Mouse (Mus musculus): ENCODE results near the gene Cat.

Cat gene

DNA sequence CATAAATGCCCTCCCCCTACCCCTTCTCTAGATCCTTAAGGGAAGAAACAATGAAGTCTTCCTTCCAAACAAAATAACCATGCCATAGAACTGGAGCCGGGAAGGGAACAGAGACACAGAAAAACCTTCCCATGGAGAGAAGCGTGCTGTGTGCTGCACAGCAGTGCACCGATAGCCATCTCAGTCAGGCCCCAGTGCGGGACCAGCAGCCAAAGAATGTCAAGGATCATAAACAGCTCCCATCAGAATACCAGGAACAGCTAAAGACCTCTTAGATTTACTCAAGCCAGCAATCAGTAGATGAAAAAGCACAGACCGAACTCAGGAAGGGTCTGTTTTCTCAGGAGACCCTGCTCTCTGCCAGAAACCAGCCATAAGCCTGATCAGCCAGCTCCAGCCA lies 48.4 kb downstream of the Cat start:
- no peak for DNase-seq (ENCODE audit: low spot score)

DNA sequence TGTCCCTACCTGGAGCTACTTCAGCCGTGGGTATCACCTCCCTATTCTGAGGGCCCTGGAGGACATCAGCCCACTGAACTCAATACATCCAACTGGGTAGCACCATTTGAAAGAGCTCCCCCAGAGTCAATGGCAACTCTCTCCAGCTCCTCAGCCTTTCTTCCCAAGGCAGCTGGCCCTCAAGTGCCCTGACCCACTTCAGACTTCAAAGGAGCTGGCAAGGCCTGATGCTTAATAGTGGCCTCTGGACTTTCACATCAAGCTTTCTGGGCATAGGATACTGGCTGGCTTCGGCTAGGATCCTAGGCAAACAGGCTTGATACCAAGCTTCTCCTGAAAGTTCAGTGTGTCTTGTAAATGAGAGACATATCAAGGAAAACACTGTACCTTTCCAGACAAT lies 49.9 kb downstream of the Cat start:
- no peak for DNase-seq (ENCODE audit: low spot score)

DNA sequence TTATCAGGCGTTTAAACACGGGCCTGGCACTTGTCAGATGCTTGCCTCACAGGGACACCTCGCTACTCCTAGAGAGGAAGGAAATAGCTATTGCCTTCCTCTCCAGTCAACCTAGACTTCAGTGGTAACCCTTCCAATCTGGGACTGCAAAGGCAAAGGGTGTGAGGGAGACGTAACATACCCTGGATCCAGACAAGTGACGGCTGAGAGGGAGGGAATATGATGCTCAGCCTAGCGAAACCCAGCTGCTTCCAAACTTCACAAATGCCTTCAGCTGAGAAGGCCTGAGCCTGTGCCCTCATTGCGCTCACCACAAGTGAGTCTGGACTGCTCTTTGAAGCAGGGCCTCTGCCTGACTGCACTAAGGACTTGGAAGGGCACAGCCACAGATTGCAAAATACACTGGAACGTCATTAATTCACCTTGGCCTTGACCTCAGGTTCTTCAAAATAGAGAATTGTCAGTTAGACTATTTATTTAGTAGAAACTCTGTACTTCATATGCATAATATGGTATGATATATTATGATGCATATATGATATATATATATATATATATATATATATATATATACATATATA lies 52.2 kb downstream of the Cat start:
- no peak for DNase-seq (ENCODE audit: low spot score)

DNA sequence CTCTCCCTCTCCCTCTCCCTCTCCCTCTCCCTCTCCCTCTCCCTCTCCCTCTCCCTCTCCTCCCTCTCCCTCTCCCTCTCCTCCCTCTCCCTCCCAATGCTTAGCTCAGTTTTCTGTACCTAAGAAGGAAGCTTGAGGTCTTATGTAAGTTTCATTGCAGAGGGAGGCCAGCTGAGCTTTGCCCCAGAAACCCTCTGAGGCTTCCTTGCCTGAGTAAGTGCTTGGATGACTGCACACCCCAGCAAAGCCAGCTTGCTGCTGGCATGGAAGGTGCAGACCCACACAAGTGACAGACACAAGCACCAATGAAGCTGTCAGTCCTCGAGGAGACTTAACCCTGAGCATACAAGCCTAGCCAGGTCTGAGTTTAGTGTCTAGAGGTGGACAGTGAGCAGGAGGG lies 54.2 kb downstream of the Cat start:
- no peak for DNase-seq (ENCODE audit: low spot score)

DNA sequence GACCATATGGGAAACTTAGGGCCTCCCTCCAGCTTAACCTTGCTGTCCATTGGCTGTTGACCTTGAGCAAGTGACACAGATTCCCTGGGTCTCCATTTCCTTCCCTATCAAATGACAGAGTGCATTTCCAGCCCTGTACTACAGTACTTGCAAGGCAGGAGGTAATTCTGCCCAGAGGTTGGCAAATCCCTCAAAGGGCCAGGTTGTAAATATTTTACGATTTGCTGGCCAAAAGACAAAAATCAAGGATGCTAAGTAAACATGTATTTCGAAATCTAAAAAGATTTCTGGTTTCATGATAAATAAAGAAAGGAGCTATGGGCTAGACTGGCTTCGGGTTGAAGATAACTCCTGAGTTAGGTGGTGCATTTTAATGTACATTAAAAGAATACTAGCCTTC lies 56.6 kb downstream of the Cat start:
- DNase-seq (ENCODE audit: low spot score), result no peak

DNA sequence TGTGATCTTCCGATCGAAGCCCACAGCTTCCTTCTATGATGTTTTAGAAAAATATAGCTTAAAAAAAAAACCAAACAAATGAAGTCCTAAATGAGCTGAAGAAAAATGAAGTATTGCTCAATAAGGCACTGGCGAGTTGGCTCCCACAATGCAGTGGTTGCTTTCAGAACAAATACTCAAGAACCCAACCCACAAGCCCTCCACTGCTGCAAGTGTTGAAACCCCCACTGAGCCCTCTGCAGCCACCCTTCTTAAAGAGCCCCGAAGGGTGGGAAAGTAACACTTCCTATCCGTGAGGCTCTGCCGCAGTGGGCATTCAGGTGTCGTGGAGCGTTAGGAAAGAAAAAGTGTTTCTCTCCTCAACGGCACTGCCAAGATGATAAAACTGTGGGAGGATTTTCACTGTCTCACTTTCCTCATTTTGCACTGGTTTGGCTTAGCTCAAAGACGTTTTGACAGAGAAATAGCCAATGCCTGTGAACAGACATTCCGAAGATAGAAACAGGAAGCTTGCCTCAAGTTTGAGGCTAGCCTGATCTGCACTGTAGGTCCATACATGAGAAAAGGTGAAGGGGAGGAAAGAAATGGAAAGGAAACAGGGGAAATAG lies 59.4 kb downstream of the Cat start:
- DNase-seq (ENCODE audit: low spot score), result no peak

DNA sequence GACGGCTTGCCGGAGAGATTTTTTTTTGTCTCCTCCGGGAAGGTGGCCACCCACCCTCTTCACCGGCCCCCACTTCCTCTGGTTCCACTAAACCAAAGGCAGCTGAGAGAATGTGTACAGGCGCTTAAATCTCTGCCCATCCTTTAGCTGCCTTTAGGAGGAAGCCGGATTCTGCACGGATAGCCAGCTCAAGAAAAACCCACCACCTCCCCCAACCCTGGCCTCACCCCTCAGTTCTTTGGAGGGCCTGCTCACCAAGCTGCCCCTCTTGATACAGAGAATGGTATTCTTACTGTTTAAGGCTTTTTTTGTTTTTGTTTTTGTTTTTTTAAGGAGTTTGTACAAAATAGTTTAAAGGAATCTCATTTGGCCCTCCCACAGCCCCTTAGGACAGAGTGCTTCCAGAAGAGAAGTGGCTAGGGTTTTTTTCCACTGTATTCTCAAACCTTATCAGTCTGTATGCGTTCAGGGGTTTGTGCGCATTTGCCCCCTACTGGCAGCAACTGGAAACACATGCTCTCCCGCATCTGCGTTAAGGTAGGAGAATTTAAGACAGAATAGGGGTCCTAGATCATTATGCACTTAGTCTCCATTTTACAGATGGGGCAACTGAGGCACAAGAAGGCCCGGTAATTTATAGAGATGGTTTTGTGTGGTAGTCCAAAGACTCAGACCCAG lies 60.5 kb downstream of the Cat start:
- DNase-seq (ENCODE audit: low spot score), result no peak

DNA sequence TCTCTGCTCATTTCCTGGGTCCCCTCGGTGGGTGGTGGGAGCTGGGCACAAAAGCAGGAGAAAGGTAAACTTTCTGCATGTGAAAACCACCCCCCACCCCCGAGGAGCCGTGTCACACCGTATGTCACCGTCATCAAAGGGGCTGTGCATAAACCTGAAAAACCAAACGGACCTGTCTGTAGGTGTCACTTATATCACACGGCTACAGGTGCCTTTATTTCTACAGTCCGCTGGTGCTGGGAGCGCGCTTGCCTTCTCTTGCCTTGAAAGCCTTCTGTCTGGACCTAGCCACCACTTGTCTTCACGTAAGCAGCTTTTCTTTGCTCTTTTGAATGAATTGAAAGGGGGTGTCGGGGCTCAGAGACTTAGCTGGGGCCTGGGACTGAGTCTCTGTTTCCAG lies 61.1 kb downstream of the Cat start:
- DNase-seq (ENCODE audit: low spot score), result no peak

DNA sequence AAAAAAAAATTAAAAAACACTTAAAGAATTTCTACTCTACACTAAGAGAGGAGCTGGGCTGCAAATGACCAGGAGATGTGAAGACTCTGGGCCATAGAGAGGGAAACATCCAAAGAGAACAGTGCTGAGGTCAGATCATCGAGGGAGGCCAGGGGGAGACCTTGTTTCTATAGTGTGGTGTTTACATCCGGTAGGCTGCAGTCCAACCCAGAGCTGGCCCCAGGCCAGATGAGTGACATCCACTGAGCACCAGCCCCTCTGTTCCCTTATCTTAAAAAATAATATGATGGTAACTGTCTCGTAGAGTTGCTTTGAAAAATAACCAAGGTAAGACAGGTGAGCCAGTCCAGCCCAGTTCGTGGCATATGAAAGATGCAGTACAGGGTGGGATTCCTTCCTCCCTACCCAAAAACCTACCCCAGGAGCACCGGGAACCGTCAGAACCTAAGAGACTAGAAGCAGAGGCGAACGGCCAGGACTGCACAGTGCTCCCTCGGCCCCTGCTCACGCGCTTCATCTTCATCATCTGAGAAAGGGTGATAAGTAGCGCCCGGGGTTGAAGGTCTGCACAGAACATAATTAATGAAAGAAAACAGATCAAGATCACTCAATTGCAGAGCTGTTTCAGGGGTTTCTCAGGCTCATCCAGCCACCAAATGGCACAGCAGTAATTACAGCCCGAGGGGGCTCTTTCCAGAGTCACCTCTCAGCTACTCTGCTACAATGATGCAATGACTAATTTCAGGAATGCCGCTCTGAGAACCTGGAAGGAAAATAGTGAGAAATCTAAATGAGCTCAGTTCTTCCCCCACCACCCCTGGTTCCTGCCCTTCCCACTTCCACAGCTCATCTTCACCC lies 64.1 kb downstream of the Cat start:
- no peak for DNase-seq (ENCODE audit: low spot score)

DNA sequence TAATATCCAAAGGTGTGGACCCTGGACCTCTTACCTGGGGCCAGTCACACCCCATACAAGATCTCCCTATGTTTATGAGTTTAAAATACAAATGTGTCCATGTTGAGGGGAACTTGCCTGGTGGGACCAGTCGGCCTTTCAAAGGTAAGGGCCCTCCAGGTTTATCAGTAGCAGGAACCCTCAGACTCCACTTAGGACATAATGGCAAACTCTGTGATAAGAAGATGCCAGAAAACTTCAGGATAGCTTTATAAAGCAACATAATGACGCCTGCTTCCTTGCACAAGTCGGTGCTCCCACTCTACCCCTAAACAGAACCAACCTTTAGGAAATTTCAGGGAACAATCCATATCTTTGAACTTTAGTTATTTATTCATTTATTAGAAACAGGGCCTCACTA lies 69.2 kb downstream of the Cat start:
- no peak for DNase-seq (ENCODE audit: low spot score)

DNA sequence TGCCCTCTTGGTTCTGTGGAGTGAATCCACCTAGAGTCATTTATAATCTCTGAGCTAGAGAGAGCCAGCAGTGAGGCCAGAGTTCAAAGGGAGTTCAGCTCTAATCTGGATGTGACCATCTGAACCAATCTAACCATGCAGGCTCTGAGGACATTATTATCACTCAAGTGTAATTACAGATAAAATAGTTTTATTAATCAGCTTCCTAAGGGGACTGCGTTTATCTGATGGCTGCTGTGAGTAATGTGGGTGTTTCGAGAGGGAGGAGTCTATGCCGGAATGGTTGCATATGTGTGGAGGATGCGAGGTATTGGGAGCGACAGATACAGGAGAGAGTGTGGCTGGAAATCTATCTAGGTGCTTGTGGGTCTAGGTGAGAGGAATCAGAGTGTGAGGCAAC lies 71.6 kb downstream of the Cat start:
- DNase-seq (ENCODE audit: low spot score), result no peak

DNA sequence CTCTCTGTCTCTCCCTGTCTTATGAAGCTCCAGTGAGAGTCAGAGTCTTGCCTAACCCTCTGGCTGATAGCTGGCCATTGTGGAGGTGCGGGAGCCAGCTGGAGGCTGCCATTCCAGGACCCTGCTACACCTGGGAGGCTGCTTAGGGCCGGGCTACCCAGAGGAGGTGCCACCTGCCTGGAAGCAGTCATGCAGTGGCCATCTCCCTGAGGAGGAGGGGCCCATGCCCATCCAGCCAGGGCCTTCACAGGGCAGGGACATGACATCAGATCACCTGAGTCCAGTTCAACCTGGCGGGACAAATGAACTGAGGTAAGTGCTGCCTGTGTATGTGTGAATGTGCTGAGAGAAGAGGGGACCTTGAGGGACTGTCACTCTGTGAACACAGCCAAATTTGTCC lies 73.1 kb downstream of the Cat start:
- no peak for DNase-seq (ENCODE audit: low spot score)

DNA sequence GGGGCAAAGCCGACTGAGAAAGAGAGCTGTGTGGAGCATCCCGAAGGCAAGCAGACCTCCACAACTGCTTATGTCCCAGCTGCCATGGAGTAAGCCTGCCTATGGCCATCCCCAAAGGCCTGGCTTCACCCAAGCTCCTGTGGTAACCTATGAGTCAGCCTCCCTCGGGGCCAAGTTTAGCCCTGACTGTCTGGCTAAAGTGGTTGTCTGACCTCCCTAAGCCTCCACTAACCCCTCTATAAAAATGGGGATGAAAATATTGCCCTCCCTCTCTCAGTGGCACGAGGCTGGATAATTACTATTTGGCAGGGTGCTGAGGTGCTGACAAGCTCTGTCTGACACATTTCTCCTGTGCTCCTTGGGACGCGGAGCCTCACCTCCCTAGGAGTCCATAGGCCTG lies 73.6 kb downstream of the Cat start, which contains the start of gene Elf5:
TSS of gene Elf5 (plus strand) at position 341 of the 400 bp plus-strand sequence.
- DNase-seq (ENCODE audit: low spot score), result no peak

DNA sequence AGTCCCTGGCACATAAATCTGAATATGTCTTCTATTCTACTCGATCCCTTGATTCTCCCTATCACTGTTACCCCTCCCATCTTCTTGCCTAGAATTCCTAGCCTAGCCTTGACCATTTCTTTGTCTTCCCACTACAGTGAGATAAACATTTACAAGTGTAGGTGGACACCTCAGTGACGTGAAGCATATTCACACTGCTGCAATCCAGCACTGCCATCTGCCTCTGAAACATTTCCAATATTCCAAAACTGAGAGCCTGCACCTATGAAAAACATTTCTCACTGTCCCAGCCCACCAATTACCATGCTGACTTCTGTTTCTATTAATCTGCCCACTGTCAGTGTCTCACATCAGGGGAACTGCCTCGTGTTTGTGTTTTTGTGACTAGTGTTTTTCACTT lies 78.7 kb downstream of the Cat start:
- DNase-seq (ENCODE audit: low spot score), result no peak

Data from urinary bladder, postnatal 10 days (tissue).